Mouse (Mus musculus) thymus, adult 2 months (tissue): Measurements from ENCODE around the gene Zdhhc14.

Experiments used
- CTCF ChIP-seq: fragments of 200-500 bp; IDR thresholded peaks from 2 replicates; pipeline ENCODE4 v1.5.1; 2012; ENCODE audit warnings: mild to moderate bottlenecking, control low read depth, low read length, moderate library complexity, borderline replicate concordance; ENCODE audit not compliant: control insufficient read depth, poor library complexity, insufficient read depth; ENCODE audit errors: extremely low read depth
- POLR2A ChIP-seq: fragments of 200-500 bp; IDR thresholded peaks from 2 replicates; pipeline ENCODE4 v1.6.1; 2012; ENCODE audit warnings: mild to moderate bottlenecking, low read length, control low read depth, moderate library complexity; ENCODE audit not compliant: control insufficient read depth, poor library complexity, insufficient read depth; ENCODE audit errors: extremely low read depth

DNA sequence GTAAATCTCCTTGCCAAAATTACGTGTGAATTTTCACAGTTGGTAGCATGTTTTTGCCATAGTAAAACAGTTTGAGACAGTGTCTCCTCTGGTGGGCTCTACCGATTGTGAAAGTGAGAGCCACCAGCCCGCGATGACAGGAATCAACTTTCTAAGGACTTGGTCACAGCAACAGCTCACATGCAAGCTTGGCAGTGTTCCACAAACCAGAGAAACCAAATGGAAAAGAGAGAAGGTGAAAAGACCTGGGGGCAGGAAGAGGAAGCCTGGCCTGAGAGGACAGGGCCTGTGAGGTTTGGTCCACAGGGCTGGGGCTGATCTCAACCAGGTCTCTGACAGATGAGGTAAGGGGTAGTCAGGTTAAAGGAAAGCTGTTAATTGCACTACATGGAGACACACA, 195.5 kb downstream of the Zdhhc14 start:
- TF ChIP-seq CTCF: no peak
- no peak for TF ChIP-seq POLR2A
